12 mouse cellular contexts compared by ENCODE assay signal in the genomic region with DNA sequence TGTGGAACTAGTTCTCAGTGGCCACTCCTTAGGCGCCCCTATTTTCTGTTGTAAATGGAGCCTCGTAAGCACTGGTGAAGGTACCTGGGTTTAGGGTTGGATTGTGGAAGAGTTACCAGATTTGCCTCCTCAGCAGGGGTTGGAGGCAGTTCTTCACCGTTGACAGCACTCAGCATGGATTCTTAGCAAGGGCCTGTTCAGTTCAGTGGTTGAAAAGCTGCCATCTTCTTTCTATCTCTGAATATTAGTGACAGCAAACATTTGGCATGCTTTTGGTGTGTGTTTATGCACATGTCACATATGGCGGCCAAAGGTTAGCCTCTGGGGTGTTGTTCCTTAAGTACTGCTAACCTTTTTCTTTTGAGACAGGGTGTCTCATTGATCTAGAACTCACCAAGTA.
"Had no signal": no experiment of that assay in that cellular context is flagged by ENCODE, and none has a peak within 500 bp of the region (broad histone marks: within the 10 kb centered on the region; RNA-seq: fewer than 3 reads in every experiment).

No protein-coding gene starts in this region.

- DNase-seq: left cerebral cortex, postnatal 4 days; liver; liver, embryonic 13.5 days; liver, postnatal 0 days; lung, adult 18-20 months; lung, adult 2 months; lung, embryonic 14.5 days; lung, postnatal 10 days; lung, postnatal 14 days; lung, postnatal 36 days; lung, postnatal 4 days; midbrain, embryonic 14.5 days had no signal
